Mouse (Mus musculus) effector memory CD4-positive, alpha-beta T cell, adult 7 months (primary cell): ENCODE data around the gene Gm15557. TPM values are rescaled to one million over a fixed set of nuclear protein-coding genes. Genes with fewer than 3 reads are reported as not detected.

Experiments
- polyA plus RNA-seq: library from polyadenylated mRNA; unstranded; fragments of 100-300 nt; shearing (Covaris generic); gene quantifications from one replicate; pipeline ENCODE4 v1.2.1, GENCODE M21; 2017

Gene Gm15557
- polyA plus RNA-seq = 0.28 TPM

DNA sequence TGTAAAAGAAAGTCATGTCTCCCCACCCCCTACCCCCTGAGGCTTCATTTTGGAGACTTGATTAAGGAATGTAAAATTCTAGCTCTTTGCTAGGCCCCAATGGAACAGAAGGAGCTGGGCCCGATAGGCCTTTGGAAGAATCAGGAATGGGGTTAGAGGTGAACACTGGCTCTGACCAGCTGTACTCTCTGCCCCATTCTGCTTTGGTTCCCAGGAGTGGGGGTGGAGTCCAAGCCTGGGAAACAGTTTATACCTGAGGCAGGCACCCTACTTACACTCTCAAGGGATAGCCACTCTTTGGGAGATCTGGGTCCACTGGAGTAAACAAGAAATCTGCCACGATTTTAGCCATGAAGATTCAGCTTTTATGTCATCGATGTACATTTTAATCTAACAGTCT is at the start of gene Gm15557:
Gm15557 (plus strand) TSS at position 48 of the 400 bp plus-strand sequence.

DNA sequence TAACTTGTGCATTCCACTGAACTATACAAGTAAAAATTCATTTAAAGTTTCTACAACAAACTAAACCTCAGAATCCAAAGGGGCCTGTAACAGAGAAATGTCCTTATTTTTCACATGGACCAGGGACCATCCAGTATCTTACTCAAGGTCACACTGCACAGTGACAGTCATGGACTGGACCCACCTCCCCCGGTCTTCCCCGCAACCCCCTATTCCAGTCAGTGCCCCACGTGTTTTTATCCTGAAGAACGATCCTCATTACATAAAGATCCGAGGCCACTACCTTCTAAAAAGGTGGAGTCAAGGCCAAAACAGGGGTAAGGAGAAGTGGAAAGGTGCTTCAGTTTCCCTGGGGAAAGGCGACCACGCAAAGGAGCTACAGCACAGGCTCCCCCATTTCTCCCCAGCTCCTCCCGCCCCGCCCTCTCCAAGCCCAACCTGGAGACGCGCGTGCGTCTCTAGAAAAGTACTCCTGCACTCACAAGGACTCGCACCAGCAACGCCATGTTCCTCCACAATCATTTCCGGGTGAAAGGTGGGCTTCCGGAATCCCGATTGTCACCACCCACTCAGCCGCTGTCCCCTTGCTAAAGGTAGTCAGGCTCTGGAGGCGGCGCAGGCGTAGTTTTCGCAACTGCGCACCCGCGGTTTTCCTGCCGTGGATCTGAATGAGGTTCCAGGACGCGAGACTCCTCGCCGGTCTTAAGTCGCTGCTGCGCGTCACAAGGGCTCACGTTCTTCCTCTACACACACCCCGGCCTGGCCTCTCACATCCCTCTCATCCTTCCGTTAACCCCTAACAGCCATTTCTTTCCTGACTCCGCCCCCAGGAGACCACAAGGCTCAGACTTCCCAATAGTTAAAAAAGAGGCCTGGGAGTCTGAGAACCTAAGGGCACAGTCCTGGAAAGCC is 10.7 kb upstream of the Gm15557 start, which contains the start of gene Uqcc1:
Uqcc1 (minus strand) TSS at position 780 of the 912 bp plus-strand sequence.

DNA sequence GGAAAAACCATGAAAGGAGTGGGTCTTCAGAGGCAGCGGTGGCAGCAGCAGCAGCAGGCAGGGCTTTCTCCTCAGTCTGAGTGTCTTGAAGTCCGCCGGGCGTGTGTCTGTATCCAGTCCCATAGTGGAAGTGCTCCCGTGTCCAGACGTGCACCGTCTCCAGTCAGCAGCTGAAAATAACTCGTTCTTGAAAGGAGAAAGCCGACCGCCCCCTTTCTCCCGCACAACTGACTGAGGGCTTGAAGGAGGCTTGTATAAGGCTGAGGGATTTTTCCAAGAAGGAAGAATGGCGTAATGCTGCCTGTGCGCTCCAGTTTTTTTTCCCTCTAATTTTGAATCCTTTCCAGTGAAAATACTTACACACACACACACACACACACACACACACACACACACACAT is 4.6 kb downstream of the Gm15557 start, which contains the start of gene Gdf5:
Gdf5 (minus strand) TSS at position 244 of the 400 bp plus-strand sequence.

DNA sequence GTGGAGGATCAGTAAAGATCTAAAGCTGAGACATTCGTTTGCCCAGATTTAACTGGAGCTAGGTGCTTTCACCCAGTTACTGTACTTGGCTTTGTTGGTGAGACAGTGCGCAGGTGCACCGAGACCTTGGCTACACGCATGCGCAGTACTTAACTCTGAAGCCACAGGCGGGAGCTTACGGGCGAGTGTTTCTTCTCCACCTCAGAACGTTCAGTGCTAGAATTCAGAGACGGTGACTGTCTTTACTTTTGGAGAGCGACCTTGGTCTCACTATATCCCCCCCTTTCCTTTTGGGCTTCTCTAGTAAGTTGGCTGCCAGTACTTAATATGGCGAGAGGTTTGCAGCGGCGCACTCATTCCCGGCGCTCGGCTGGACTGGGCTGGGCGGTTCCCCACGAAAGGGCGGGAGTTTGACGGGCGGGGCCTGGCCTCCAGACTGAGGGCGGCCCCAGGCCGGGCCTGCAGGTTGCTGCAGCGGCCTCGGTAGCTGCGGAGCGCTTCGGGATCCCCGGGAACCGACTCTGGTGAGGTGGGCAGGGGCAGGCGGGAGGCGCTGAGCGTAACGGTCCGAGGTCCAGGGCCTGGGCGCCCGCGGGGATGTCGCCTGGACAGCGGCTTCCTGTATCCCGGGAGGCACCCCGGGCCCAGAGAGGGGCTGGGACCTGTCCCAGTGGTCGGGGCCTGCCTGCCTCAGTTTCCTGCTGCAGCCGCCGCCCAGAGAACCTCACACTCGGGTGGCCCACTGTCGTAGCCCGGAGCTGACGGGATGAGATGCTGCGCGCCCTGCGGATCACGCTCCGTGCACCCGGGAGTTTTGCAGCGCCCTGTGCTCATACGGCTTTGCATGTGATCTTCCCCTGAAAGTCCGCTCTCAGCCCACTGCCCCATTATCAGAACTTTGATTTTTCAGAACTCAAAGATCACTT is 15.9 kb downstream of the Gm15557 start, which contains the start of gene Cep250:
Cep250 (plus strand) TSS at position 325 of the 926 bp plus-strand sequence.

Other genes with a start within 250 kb of the Gm15557 start
- gene Trpc4ap, start 248.3 kb upstream of the Gm15557 start, polyA plus RNA-seq = 144 TPM
- 49.7 TPM for gene Edem2, start 211.3 kb upstream of the Gm15557 start, polyA plus RNA-seq
- gene Gm17581, start 204.9 kb upstream of the Gm15557 start, polyA plus RNA-seq = not detected
- 0.23 TPM for gene Procr, start 189.6 kb upstream of the Gm15557 start, polyA plus RNA-seq
- 0.88 TPM for gene Mmp24, start 165.4 kb upstream of the Gm15557 start, polyA plus RNA-seq
- gene BC029722, start 121.3 kb upstream of the Gm15557 start, polyA plus RNA-seq = 37.2 TPM
- gene Eif6, start 113.8 kb upstream of the Gm15557 start, polyA plus RNA-seq = 170 TPM
- gene Fam83c, start 105.9 kb upstream of the Gm15557 start, polyA plus RNA-seq = not detected
- 29.7 TPM for gene Uqcc1, start 10.4 kb upstream of the Gm15557 start, polyA plus RNA-seq
- gene Gdf5, start 4.6 kb downstream of the Gm15557 start, polyA plus RNA-seq = not detected
- 26.3 TPM for gene Cep250, start 15.7 kb downstream of the Gm15557 start, polyA plus RNA-seq
- 0.96 TPM for gene 6430550D23Rik, start 67.2 kb downstream of the Gm15557 start, polyA plus RNA-seq
- gene Ergic3, start 67.3 kb downstream of the Gm15557 start, polyA plus RNA-seq = 72.0 TPM
- gene Fer1l4, start 112.2 kb downstream of the Gm15557 start, polyA plus RNA-seq = not detected
- 6.3 TPM for gene Spag4, start 124.4 kb downstream of the Gm15557 start, polyA plus RNA-seq
- gene Cpne1, start 171.2 kb downstream of the Gm15557 start, polyA plus RNA-seq = 63.6 TPM
- 39.3 TPM for gene Rbm12, start 171.2 kb downstream of the Gm15557 start, polyA plus RNA-seq
- 25.5 TPM for gene Gm28036, start 186.4 kb downstream of the Gm15557 start, polyA plus RNA-seq
- 134 TPM for gene Romo1, start 203.3 kb downstream of the Gm15557 start, polyA plus RNA-seq
- 32.2 TPM for gene Nfs1, start 203.5 kb downstream of the Gm15557 start, polyA plus RNA-seq
- 1,717 TPM for gene Rbm39, start 239.5 kb downstream of the Gm15557 start, polyA plus RNA-seq